Mouse (Mus musculus): ENCODE data around the gene Dus2. TPM values are rescaled to one million over a fixed set of nuclear protein-coding genes. Genes with fewer than 3 reads are reported as not detected.

Dus2 gene
- total and polyA plus RNA-seq, 3 experiments, result 20.7 to 27.2 (median 23.2) TPM

GRCm38 (mm10) chr8:106056455-106056982 is 65.4 kb downstream of the Dus2 start:
- Histone ChIP-seq H3K27ac (ENCODE audit: insufficient read depth, low read depth) (peak overlapping the region; percentile 95), H3K27me3 (replicated peaks) (no peaks in the 10 kb centered on the region), H3K9me3 (replicated peaks; ENCODE audit: low read length) (no peaks in the 10 kb centered on the region), H3K4me1 (ENCODE audit: control insufficient read depth in 1 of 2, insufficient read depth in 2 of 2) (peaks cover 14 to 29% of the 10 kb centered on the region in 2 experiments), H3K4me2 (ENCODE audit: insufficient read depth, low read depth, poor library complexity, severe bottlenecking) (peak overlapping the region; percentile 79), H3K9ac (ENCODE audit: insufficient read depth, low read depth) (peak overlapping the region; percentile 95), H3K36me3 (replicated peaks in 1 of 2; ENCODE audit: control insufficient read depth in 1 of 2, insufficient read depth in 1 of 2, low read length in 1 of 2) (peaks cover 0 to 13% of the 10 kb centered on the region in 2 experiments), H3K4me3 (replicated peaks in 1 of 3; ENCODE audit: low read depth in 2 of 3, low read length in 2 of 3, poor library complexity in 1 of 3) (peak overlapping the region; percentile 44 to 60 (median 53)), H3K79me2 (replicated peaks; ENCODE audit: control insufficient read depth, extremely low read depth, insufficient read depth, poor library complexity, severe bottlenecking) (peaks cover 51% of the 10 kb centered on the region)
- in situ Hi-C loops (cut with MboI; ENCODE audit: low pct_ligation_motif_present, low pct_unique_long_range_greater_than_20kb, low sequenced_read_pairs) (no loop called here), dilution Hi-C loops (cut with MboI; ENCODE audit: extremely low pct_ligation_motif_present, extremely low pct_unique_long_range_greater_than_20kb, low sequenced_read_pairs) (no loop called here)
- no peak for TF ChIP-seq JUND (conservative IDR thresholded peaks at IDR 0.05; ENCODE audit: low read depth, low read length)
- no peak for TF ChIP-seq HCFC1 (IDR thresholded peaks at IDR 0.05; ENCODE audit: low read depth, low read length)
- TF ChIP-seq SIN3A (IDR thresholded peaks at IDR 0.05; ENCODE audit: low read length), result peak; percentile 59; the same call in 1 of the 2 replicates
- 0 out of 2 replicates have a peak, but pooled peaks have one; percentile 41 for TF ChIP-seq MAZ (IDR thresholded peaks at IDR 0.05; ENCODE audit: low read depth, low read length)
- TF ChIP-seq KAT2A (IDR thresholded peaks at IDR 0.05; ENCODE audit: insufficient replicate concordance, low read length), result no peak
- peak; percentile 42; the same call in 1 of the 2 replicates for TF ChIP-seq TCF12 (IDR thresholded peaks at IDR 0.05; ENCODE audit: low read depth, low read length)
- no peak for TF ChIP-seq ZC3H11A (IDR thresholded peaks at IDR 0.05; ENCODE audit: low read depth, low read length)
- TF ChIP-seq JUN (IDR thresholded peaks at IDR 0.05; ENCODE audit: insufficient read depth, low read depth, low read length), result no peak
- 0 out of 2 replicates have a peak, but pooled peaks have one; percentile 21 for TF ChIP-seq MEF2A (IDR thresholded peaks at IDR 0.05; ENCODE audit: borderline replicate concordance, low read depth, low read length)
- peak; percentile 35; the same call in 1 of the 2 replicates for TF ChIP-seq ELF1 (IDR thresholded peaks at IDR 0.05; ENCODE audit: low read depth, low read length)
- TF ChIP-seq USF1 (IDR thresholded peaks at IDR 0.05; ENCODE audit: low read depth, low read length), result no peak
- TF ChIP-seq MXI1 (IDR thresholded peaks at IDR 0.05; ENCODE audit: low read depth, low read length), result no peak
- TF ChIP-seq UBTF (IDR thresholded peaks at IDR 0.05; ENCODE audit: low read depth, low read length), result no peak
- peak; percentile 73; the same call in 1 of the 2 replicates for TF ChIP-seq CHD1 (IDR thresholded peaks at IDR 0.05; ENCODE audit: low read depth, low read length)
- 0 out of 2 replicates have a peak, but pooled peaks have one; percentile 18 for TF ChIP-seq EP300 (IDR thresholded peaks at IDR 0.05; ENCODE audit: low read length)
- TF ChIP-seq CHD2 (IDR thresholded peaks at IDR 0.05; ENCODE audit: low read length), result peak; percentile 34; the same call in 1 of the 2 replicates
- TF ChIP-seq POLR2A (IDR thresholded peaks at IDR 0.05; ENCODE audit: low read depth, low read length), result 0 out of 2 replicates have a peak, but pooled peaks have one; percentile 30
- no peak for TF ChIP-seq NELFE (IDR thresholded peaks at IDR 0.05; ENCODE audit: low read depth, low read length)
- 0 out of 2 replicates have a peak, but pooled peaks have one; percentile 24 for TF ChIP-seq MAX (IDR thresholded peaks at IDR 0.05; ENCODE audit: low read length)
- TF ChIP-seq ZMIZ1 (IDR thresholded peaks at IDR 0.05; ENCODE audit: low read depth, low read length), result no peak
- TF ChIP-seq RAD21 (IDR thresholded peaks at IDR 0.05; ENCODE audit: low read depth, low read length), result no peak
- no peak for TF ChIP-seq ZKSCAN1 (IDR thresholded peaks at IDR 0.05; ENCODE audit: borderline replicate concordance, low read depth, low read length)
- no peak for TF ChIP-seq PAX5 (IDR thresholded peaks at IDR 0.05; ENCODE audit: low read length)
- 0 out of 2 replicates have a peak, but pooled peaks have one; percentile 19 for TF ChIP-seq IRF4 (IDR thresholded peaks at IDR 0.05; ENCODE audit: low read depth, low read length)
- no peak for TF ChIP-seq E2F4 (IDR thresholded peaks at IDR 0.05; ENCODE audit: insufficient replicate concordance, low read depth, low read length)
- DNase-seq (ENCODE audit: extremely low read depth), result no peak

All from CH12.LX (cell line).